Mouse (Mus musculus) limb, embryonic 15.5 days (tissue): Measurements from ENCODE around the gene Tmem11. TPM values are rescaled to one million over a fixed set of nuclear protein-coding genes. Genes with fewer than 3 reads are reported as not detected.
"Not testable (repeated sequence)": the region's sequence is repeated elsewhere in the genome, so short reads cannot be mapped to it uniquely, and the experiment has no call there.

Experiments
- ATAC-seq: fragments of 200-750 bp; cut with Nextera tagmentation; 2 replicates; pipeline ENCODE4 v1.8.0; 2017; ENCODE audit warnings: low read depth, moderate TSS enrichment; ENCODE audit not compliant: insufficient number of reproducible peaks, low FRiP score, low TSS enrichment
- H3K27ac ChIP-seq: fragments of 300-500 bp; sonication (generic); 2 replicates; pipeline ENCODE4 v1.5.1; 2015; ENCODE audit warnings: moderate library complexity, mild to moderate bottlenecking, inconsistent platforms
- H3K27me3 ChIP-seq: fragments of 300-500 bp; sonication (generic); 2 replicates; pipeline ENCODE4 v1.6.1; 2015; ENCODE audit warnings: inconsistent platforms
- H3K36me3 ChIP-seq: fragments of 300-500 bp; sonication (generic); 2 replicates; pipeline ENCODE4 v1.6.1; 2015; ENCODE audit warnings: inconsistent platforms
- H3K4me1 ChIP-seq: fragments of 300-500 bp; sonication (generic); 2 replicates; pipeline ENCODE4 v1.6.1; 2015; ENCODE audit warnings: inconsistent platforms
- H3K4me2 ChIP-seq: fragments of 300-500 bp; sonication (generic); 2 replicates; pipeline ENCODE4 v1.6.1; 2015; ENCODE audit warnings: mild to moderate bottlenecking, inconsistent platforms
- H3K4me3 ChIP-seq: fragments of 300-500 bp; sonication (generic); 2 replicates; pipeline ENCODE4 v1.5.1; 2015; ENCODE audit warnings: mild to moderate bottlenecking, inconsistent platforms
- H3K9ac ChIP-seq: fragments of 300-500 bp; sonication (generic); 2 replicates; pipeline ENCODE4 v1.6.1; 2015; ENCODE audit warnings: inconsistent platforms
- H3K9me3 ChIP-seq: fragments of 300-500 bp; sonication (generic); 2 replicates; pipeline ENCODE4 v1.6.1; 2016; ENCODE audit warnings: inconsistent platforms
- WGBS: fragments of 180-500 bp; shearing (Covaris S2); methylation state at CpG from one replicate; pipeline ENCODE4 v1.1.7; 2015; 5-methylcytosine and 5-hydroxymethylcytosine counted together
- polyA plus RNA-seq: library from polyadenylated mRNA; unstranded; fragments of >200 nt; fragmentation: Nextera tagmentation; extraction: Ambion mirVana; gene quantifications from 2 replicates; pipeline ENCODE4 v1.2.1, GENCODE M21; 2015

Gene Tmem11
- polyA plus RNA-seq, 1 experiment from 2014 or later: 61.5 TPM

- peaks cover 35% of the 10 kb centered on the region for H3K36me3 ChIP-seq
- peaks cover 16% of the 10 kb centered on the region for H3K4me1 ChIP-seq
Observed at GRCm38 (mm10) chr11:60908073-60908472, 29.0 kb upstream of the Tmem11 start.

GRCm38 (mm10) chr11:60906449-60906848 is 27.4 kb upstream of the Tmem11 start:
- Histone ChIP-seq H3K9me3 (no peaks in the 10 kb centered on the region), H3K4me3 (no peak overlapping the region), H3K27ac (no peak overlapping the region), H3K36me3 (peaks cover 35% of the 10 kb centered on the region), H3K27me3 (no peaks in the 10 kb centered on the region), H3K9ac (no peak overlapping the region), H3K4me2 (no peak overlapping the region), H3K4me1 (peaks cover 8% of the 10 kb centered on the region)
- ATAC-seq: 0 out of 2 replicates have a peak, but pooled peaks have one; percentile 17
- WGBS: 91% methylated on average over 4 of the region's 4 CpGs

More at GRCm38 (mm10) chr11:60908073-60908472, 29.0 kb upstream of the Tmem11 start:
- H3K4me3 ChIP-seq: no peak overlapping the region
- no peak for ATAC-seq
- 69% methylated on average over 3 of the region's 3 CpGs for WGBS
- no peak overlapping the region for H3K4me2 ChIP-seq
- no peak overlapping the region for H3K9ac ChIP-seq
- H3K9me3 ChIP-seq: no peaks in the 10 kb centered on the region
- no peaks in the 10 kb centered on the region for H3K27me3 ChIP-seq
- H3K27ac ChIP-seq: no peak overlapping the region

GRCm38 (mm10) chr11:60905407-60906120 is 26.5 kb upstream of the Tmem11 start:
- no peak overlapping the region for H3K4me2 ChIP-seq
- H3K27me3 ChIP-seq: no peaks in the 10 kb centered on the region
- ATAC-seq: no peak
- no peak overlapping the region for H3K4me3 ChIP-seq
- H3K9me3 ChIP-seq: no peaks in the 10 kb centered on the region
- no peak overlapping the region for H3K9ac ChIP-seq
- WGBS: 86% methylated on average over 10 of the region's 10 CpGs
- H3K4me1 ChIP-seq: 0 out of 2 replicates have a peak, but pooled peaks cover 6% of the 10 kb centered on the region
- H3K27ac ChIP-seq: no peak overlapping the region
- peaks cover 35% of the 10 kb centered on the region for H3K36me3 ChIP-seq

GRCm38 (mm10) chr11:60903661-60904061 is 24.6 kb upstream of the Tmem11 start:
- Histone ChIP-seq H3K36me3 (peaks cover 35% of the 10 kb centered on the region), H3K27me3 (no peaks in the 10 kb centered on the region), H3K4me2 (no peak overlapping the region), H3K4me3 (no peak overlapping the region), H3K27ac (no peak overlapping the region), H3K9me3 (no peaks in the 10 kb centered on the region), H3K4me1 (0 out of 2 replicates have a peak, but pooled peaks cover 6% of the 10 kb centered on the region), H3K9ac (no peak overlapping the region)
- ATAC-seq: no peak
- 88% methylated on average over 6 of the region's 6 CpGs for WGBS

GRCm38 (mm10) chr11:60902486-60902885 is 23.4 kb upstream of the Tmem11 start:
- Histone ChIP-seq H3K4me1 (0 out of 2 replicates have a peak, but pooled peaks cover 6% of the 10 kb centered on the region), H3K27ac (no peak overlapping the region; the same call in 1 of the 2 replicates), H3K36me3 (peaks cover 35% of the 10 kb centered on the region), H3K9ac (no peak overlapping the region), H3K27me3 (no peaks in the 10 kb centered on the region), H3K9me3 (no peaks in the 10 kb centered on the region), H3K4me3 (no peak overlapping the region), H3K4me2 (no peak overlapping the region)
- WGBS: 32% methylated on average over 4 of the region's 4 CpGs
- no peak for ATAC-seq

GRCm38 (mm10) chr11:60902001-60902400 is 22.9 kb upstream of the Tmem11 start:
- Histone ChIP-seq H3K4me1 (0 out of 2 replicates have a peak, but pooled peaks cover 6% of the 10 kb centered on the region), H3K9me3 (no peaks in the 10 kb centered on the region), H3K4me2 (no peak overlapping the region), H3K36me3 (peaks cover 35% of the 10 kb centered on the region), H3K27me3 (no peaks in the 10 kb centered on the region), H3K27ac (no peak overlapping the region; the same call in 1 of the 2 replicates), H3K4me3 (no peak overlapping the region), H3K9ac (no peak overlapping the region)
- WGBS: 53% methylated on average over 7 of the region's 7 CpGs
- no peak for ATAC-seq

- peaks cover 5% of the 10 kb centered on the region; the same call in 1 of the 2 replicates for H3K4me1 ChIP-seq
- no peak overlapping the region for H3K9ac ChIP-seq
- H3K9me3 ChIP-seq: no peaks in the 10 kb centered on the region
- no peak overlapping the region for H3K4me3 ChIP-seq
- no peak overlapping the region; the same call in 1 of the 2 replicates for H3K27ac ChIP-seq
- H3K36me3 ChIP-seq: no peaks in the 10 kb centered on the region
- ATAC-seq: no peak
- no peak overlapping the region for H3K4me2 ChIP-seq
- WGBS: 6% methylated on average over 4 of the region's 4 CpGs
- H3K27me3 ChIP-seq: no peaks in the 10 kb centered on the region
Observed at GRCm38 (mm10) chr11:60895915-60896314, 16.8 kb upstream of the Tmem11 start.

- no peak overlapping the region for H3K27ac ChIP-seq
- WGBS: 58% methylated on average over 3 of the region's 3 CpGs
- no peaks in the 10 kb centered on the region for H3K9me3 ChIP-seq
- H3K36me3 ChIP-seq: 0 out of 2 replicates have a peak, but pooled peaks cover 2% of the 10 kb centered on the region
- H3K4me1 ChIP-seq: peaks cover under 1% of the 10 kb centered on the region; the same call in 1 of the 2 replicates
- H3K9ac ChIP-seq: no peak overlapping the region
- H3K4me2 ChIP-seq: no peak overlapping the region
- no peak overlapping the region for H3K4me3 ChIP-seq
- ATAC-seq: no peak
- no peaks in the 10 kb centered on the region for H3K27me3 ChIP-seq
Observed at GRCm38 (mm10) chr11:60890744-60891143, 11.7 kb upstream of the Tmem11 start.

GRCm38 (mm10) chr11:60890286-60890685 is 11.2 kb upstream of the Tmem11 start:
- Histone ChIP-seq H3K36me3 (0 out of 2 replicates have a peak, but pooled peaks cover 3% of the 10 kb centered on the region), H3K4me3 (no peak overlapping the region), H3K27me3 (no peaks in the 10 kb centered on the region), H3K9me3 (no peaks in the 10 kb centered on the region), H3K4me2 (no peak overlapping the region), H3K27ac (no peak overlapping the region), H3K4me1 (no peaks in the 10 kb centered on the region), H3K9ac (no peak overlapping the region)
- no peak for ATAC-seq
- 52% methylated on average over 6 of the region's 6 CpGs for WGBS

GRCm38 (mm10) chr11:60889861-60890260 is 10.8 kb upstream of the Tmem11 start:
- H3K9ac ChIP-seq: no peak overlapping the region
- 0 out of 2 replicates have a peak, but pooled peaks cover 3% of the 10 kb centered on the region for H3K36me3 ChIP-seq
- H3K4me3 ChIP-seq: no peak overlapping the region
- no peak for ATAC-seq
- H3K9me3 ChIP-seq: no peaks in the 10 kb centered on the region
- H3K27me3 ChIP-seq: no peaks in the 10 kb centered on the region
- H3K27ac ChIP-seq: no peak overlapping the region
- H3K4me2 ChIP-seq: no peak overlapping the region
- no peaks in the 10 kb centered on the region for H3K4me1 ChIP-seq
- 54% methylated on average over 2 of the region's 2 CpGs for WGBS

GRCm38 (mm10) chr11:60886986-60887385 is 7.9 kb upstream of the Tmem11 start:
- H3K4me1 ChIP-seq, H3K27ac ChIP-seq, ATAC-seq, H3K36me3 ChIP-seq, H3K9me3 ChIP-seq, H3K9ac ChIP-seq, H3K4me3 ChIP-seq, H3K4me2 ChIP-seq, H3K27me3 ChIP-seq: not testable (repeated sequence)
- 89% methylated on average over 3 of the region's 3 CpGs for WGBS

- Histone ChIP-seq H3K36me3 (peaks cover 6% of the 10 kb centered on the region; the same call in 1 of the 2 replicates), H3K9me3 (no peaks in the 10 kb centered on the region), H3K4me3 (no peak overlapping the region), H3K9ac (no peak overlapping the region), H3K27me3 (no peaks in the 10 kb centered on the region), H3K27ac (no peak overlapping the region), H3K4me2 (no peak overlapping the region), H3K4me1 (peaks cover 12% of the 10 kb centered on the region)
- no peak for ATAC-seq
- WGBS: 77% methylated on average over 3 of the region's 3 CpGs
Observed at GRCm38 (mm10) chr11:60882386-60882785, 3.3 kb upstream of the Tmem11 start.
